Mouse (Mus musculus): ENCODE data around the gene Taar5. TPM values are rescaled to one million over a fixed set of nuclear protein-coding genes. Genes with fewer than 3 reads are reported as not detected.

The Taar5 gene
- polyA plus RNA-seq (2012; rRNA removed): not detected in 2 replicates

GRCm38 (mm10) chr10:23970656-23971165, at the start of gene Taar5:
Taar5 (plus strand) TSS chr10:23970706.

GRCm38 (mm10) chr10:23938312-23938711, 32.2 kb upstream of the Taar5 start, which contains the start of gene Taar2:
Taar2 (plus strand) TSS chr10:23938572.

DNA sequence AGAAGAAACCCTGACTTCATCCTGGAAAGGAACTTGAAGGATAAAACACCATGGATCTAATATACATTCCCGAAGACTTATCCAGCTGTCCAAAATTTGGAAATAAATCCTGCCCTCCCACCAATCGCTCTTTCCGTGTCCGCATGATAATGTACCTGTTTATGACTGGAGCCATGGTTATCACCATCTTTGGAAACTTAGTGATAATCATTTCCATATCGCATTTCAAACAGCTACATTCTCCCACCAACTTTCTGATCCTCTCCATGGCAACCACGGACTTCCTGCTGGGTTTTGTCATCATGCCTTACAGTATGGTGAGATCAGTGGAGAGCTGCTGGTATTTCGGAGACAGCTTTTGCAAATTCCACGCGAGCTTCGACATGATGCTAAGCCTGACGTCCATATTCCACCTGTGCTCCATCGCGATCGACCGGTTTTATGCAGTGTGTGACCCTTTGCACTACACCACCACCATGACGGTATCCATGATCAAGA, 20.9 kb upstream of the Taar5 start, which contains the start of gene Taar3:
Taar3 (plus strand) TSS at position 51 of the 498 bp plus-strand sequence.

DNA sequence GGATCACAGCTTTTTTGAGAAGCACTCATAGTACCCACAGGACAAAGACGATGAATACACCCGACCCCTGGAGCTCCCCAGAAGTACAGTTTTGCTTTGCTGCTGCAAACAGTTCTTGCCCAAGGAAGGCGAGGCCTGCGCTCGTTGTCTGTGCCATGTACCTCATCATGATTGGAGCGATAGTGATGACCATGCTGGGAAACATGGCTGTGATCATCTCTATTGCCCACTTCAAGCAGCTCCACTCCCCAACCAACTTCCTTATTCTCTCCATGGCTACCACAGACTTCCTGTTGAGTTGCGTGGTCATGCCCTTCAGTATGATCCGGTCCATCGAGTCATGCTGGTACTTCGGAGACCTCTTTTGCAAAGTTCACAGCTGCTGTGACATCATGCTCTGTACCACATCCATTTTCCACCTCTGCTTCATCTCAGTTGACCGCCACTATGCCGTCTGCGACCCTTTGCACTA, 10.0 kb upstream of the Taar5 start, which contains the start of gene Taar4:
Taar4 (plus strand) TSS at position 51 of the 472 bp plus-strand sequence.

DNA sequence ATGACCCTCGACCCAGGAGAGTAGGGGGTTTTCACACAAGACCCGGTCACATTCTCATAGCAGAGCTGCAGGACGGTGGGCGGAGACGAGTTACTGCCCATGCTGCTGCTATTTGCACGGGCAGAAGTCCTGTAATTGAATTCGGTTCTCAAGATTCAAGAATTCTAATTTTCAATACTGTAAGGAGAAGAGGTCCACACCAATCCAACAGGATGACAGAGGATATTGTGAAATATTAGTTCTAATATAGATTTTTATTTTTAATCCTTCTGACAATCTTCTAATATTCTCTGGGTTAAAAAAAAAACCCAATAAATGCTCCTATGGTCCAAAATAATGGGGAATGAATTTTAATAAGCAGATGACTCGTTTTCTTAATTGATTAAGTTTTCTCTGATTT, 15.0 kb downstream of the Taar5 start, which contains the start of gene Taar6:
Taar6 (minus strand) TSS at position 101 of the 400 bp plus-strand sequence.

GRCm38 (mm10) chr10:23993381-23993780, 22.9 kb downstream of the Taar5 start, which contains the start of gene Taar7a:
Taar7a (minus strand) TSS chr10:23993481.

DNA sequence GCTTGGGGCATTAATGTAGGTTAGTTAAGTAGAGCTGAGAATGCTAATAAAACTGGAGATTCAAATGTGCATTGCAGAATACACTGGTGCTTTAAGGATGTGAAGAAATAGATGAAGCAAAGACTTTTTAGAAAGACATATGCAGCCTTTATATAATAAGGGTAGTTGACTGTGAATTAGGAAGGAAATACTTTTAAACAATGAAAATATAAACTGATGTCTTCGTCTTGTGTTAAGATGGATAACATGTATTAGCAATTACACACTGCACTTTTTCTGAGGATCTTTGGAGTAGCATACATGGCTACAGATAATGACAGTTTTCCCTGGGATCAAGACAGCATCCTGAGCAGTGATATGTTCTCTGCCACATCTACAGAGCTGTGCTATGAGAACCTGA, 29.1 kb downstream of the Taar5 start, which contains the start of gene Taar7b:
Taar7b (plus strand) TSS at position 301 of the 400 bp plus-strand sequence.

Other genes starting within 250 kb of the Taar5 start
- 3,007 and 3,504 TPM in 2 replicates for gene Rps12, start 183.4 kb upstream of the Taar5 start, polyA plus RNA-seq (2012; rRNA removed)
- gene Slc18b1, start 173.7 kb upstream of the Taar5 start, polyA plus RNA-seq (2012; rRNA removed): 2.1 and 2.2 TPM in 2 replicates
- gene Vnn3, start 119.2 kb upstream of the Taar5 start, polyA plus RNA-seq (2012; rRNA removed): 77.4 and 81.1 TPM in 2 replicates
- 25.8 and 28.8 TPM in 2 replicates for gene Vnn1, start 76.0 kb upstream of the Taar5 start, polyA plus RNA-seq (2012; rRNA removed)
- gene Taar1, start 50.4 kb upstream of the Taar5 start, polyA plus RNA-seq (2012; rRNA removed): not detected in 2 replicates
- 0.03 TPM in 1 of 2 replicates, not detected in the other for gene Taar2, start 32.1 kb upstream of the Taar5 start, polyA plus RNA-seq (2012; rRNA removed)
- gene Taar3, start 21.1 kb upstream of the Taar5 start, polyA plus RNA-seq (2012; rRNA removed): not detected in 2 replicates
- not detected in 2 replicates for gene Taar4, start 10.2 kb upstream of the Taar5 start, polyA plus RNA-seq (2012; rRNA removed)
- not detected in 2 replicates for gene Taar6, start 14.9 kb downstream of the Taar5 start, polyA plus RNA-seq (2012; rRNA removed)
- not detected in 2 replicates for gene Taar7a, start 22.8 kb downstream of the Taar5 start, polyA plus RNA-seq (2012; rRNA removed)
- gene Taar7b, start 29.2 kb downstream of the Taar5 start, polyA plus RNA-seq (2012; rRNA removed): not detected in 2 replicates
- not detected in 2 replicates for gene Taar7d, start 56.5 kb downstream of the Taar5 start, polyA plus RNA-seq (2012; rRNA removed)
- gene Taar7e, start 66.9 kb downstream of the Taar5 start, polyA plus RNA-seq (2012; rRNA removed): not detected in 2 replicates
- not detected in 2 replicates for gene Taar7f, start 78.8 kb downstream of the Taar5 start, polyA plus RNA-seq (2012; rRNA removed)
- gene Taar8a, start 105.8 kb downstream of the Taar5 start, polyA plus RNA-seq (2012; rRNA removed): not detected in 2 replicates
- gene Taar8b, start 121.6 kb downstream of the Taar5 start, polyA plus RNA-seq (2012; rRNA removed): not detected in 2 replicates
- gene Taar8c, start 131.2 kb downstream of the Taar5 start, polyA plus RNA-seq (2012; rRNA removed): not detected in 2 replicates
- gene Taar9, start 138.8 kb downstream of the Taar5 start, polyA plus RNA-seq (2012; rRNA removed): not detected in 2 replicates
- gene Stx7, start 178.6 kb downstream of the Taar5 start, polyA plus RNA-seq (2012; rRNA removed): 28.7 and 37.4 TPM in 2 replicates